Mouse (Mus musculus) CD4-positive, CD25-positive, alpha-beta regulatory T cell, adult 2 months (primary cell): Measurements from ENCODE around the gene Erg28.

Source experiments
- DNase-seq: peaks from one replicate; pipeline ENCODE4 v3.0.0-alpha.2; 2012; ENCODE audit warnings: low read depth, low spot score

The Erg28 gene

GRCm38 (mm10) chr12:85813599-85813998 lies 10.8 kb downstream of the Erg28 start:
- no peak for DNase-seq

- DNase-seq = no peak
Observed at GRCm38 (mm10) chr12:85811676-85812075, 12.7 kb downstream of the Erg28 start.

- no peak for DNase-seq
Observed at GRCm38 (mm10) chr12:85810959-85811358, 13.4 kb downstream of the Erg28 start.

GRCm38 (mm10) chr12:85809726-85810125 lies 14.6 kb downstream of the Erg28 start:
- no peak for DNase-seq

DNA sequence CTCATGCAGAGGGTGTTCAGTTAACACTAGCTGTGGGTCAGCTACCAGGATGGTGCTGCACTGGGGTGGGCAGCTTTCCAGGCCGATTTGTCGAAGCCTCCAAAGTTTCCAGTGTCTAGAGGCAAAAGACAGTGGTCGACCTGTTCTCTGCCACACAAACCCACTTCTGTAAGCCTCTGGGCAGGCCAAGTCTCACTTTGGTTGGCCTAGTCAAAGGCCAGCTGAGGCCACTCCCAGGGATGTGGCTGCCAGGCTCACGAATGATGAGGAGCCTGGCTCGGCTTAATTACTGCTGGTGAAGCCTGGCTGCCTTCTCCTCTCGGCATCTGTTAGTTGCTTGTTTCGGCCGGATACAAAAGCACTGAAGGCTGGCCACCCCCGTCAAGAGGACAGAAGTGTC lies 24.3 kb downstream of the Erg28 start:
- no peak for DNase-seq

DNA sequence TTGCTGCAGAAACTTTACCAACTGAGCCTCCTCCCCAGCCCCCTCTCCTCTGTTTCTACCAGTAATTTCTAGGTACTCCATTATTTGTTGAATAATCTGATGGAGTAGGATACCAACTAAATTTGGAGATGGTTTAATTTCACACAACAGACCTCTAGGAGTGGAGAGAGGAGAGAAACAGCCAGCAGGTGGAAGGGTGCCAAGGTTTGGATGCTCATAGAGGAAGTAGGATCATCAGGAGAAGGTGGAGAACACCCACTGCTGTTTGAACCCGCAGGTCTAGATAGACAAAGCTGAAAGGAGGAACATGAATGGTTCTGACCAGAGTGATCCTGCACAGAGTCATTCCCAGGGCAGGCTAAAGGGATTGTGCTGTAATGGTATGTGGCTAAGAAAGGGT lies 28.8 kb downstream of the Erg28 start:
- DNase-seq = no peak

DNA sequence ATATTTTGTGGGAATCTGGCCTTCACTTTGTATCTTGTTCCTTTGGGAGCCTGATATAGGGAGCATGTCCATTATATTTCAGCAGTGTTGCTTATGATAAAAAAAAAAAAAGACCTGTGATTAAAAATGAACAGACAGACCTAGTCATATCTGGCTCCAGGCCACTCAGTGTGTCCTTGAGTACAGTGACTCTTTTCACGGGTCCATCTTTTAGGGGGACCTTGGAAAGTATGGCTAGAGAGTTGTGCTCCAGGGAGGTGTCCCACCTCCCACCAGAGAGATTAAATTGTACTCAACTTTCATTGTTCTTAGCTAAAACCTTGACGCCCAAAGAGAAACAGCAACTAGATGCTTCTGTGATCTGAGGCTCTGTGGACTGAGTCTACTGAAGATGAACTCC lies 30.3 kb downstream of the Erg28 start:
- DNase-seq = no peak

- DNase-seq = no peak
Observed at GRCm38 (mm10) chr12:85792821-85793346, 31.5 kb downstream of the Erg28 start.

GRCm38 (mm10) chr12:85792158-85792557 lies 32.2 kb downstream of the Erg28 start:
- no peak for DNase-seq

GRCm38 (mm10) chr12:85784916-85785815 lies 39.2 kb downstream of the Erg28 start:
- DNase-seq = no peak

- DNase-seq = no peak
Observed at GRCm38 (mm10) chr12:85781606-85782005, 42.7 kb downstream of the Erg28 start.

- DNase-seq = no peak
Observed at GRCm38 (mm10) chr12:85779707-85780106, 44.6 kb downstream of the Erg28 start.

DNA sequence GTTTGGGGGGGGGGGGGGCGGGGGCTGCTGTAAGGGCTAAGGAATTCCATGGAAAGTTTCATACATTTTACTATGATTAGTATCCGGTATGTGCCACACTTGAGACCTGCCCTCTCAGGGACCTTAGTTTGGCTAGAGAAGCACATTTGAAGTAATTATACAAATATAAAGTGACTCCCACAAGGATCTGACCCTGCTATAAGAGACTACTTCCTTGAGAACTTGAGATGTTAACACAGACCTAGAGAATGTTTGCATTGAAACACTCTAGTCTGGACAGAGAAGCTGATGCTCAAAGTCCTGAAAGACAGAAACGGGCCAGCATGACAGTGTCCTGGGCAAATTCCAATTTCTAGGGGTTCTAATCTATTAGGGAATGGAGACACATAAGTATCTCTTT lies 45.4 kb downstream of the Erg28 start:
- no peak for DNase-seq

- no peak for DNase-seq
Observed at GRCm38 (mm10) chr12:85771356-85771755, 53.0 kb downstream of the Erg28 start.

- DNase-seq = no peak
Observed at GRCm38 (mm10) chr12:85767750-85768149, 56.6 kb downstream of the Erg28 start.

GRCm38 (mm10) chr12:85766287-85766686 lies 58.1 kb downstream of the Erg28 start:
- no peak for DNase-seq
